17 mouse cellular contexts compared by ENCODE assay signal in the genomic region with DNA sequence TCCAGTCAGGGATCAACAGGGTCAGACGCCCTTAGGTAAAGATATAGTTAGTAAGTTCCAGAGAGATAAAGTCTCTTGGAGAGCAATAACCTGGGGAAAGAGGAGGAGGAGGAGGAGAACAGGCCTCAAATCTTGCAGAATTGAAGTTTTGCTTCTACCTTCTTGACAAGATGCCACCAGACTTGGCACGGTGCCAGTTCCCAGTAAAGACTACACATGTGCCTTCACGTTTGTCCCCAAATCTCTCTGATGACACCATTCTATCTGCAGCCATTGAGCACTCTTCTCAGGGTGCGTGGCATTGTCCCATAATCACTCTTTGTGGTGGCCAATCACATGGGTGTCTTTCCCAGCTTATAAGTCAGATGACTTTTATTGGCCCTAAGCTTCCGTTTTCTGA.
DNase-seq lines count a peak whose midpoint lies in the region; ATAC-seq lines count a peak whose summit lies in the region.
"Had no signal": no experiment of that assay in that cellular context is flagged by ENCODE, and none has a peak within 500 bp of the region (broad histone marks: within the 10 kb centered on the region; RNA-seq: fewer than 3 reads in every experiment).

No protein-coding gene starts in this region.

- no peak overlapping the region for H3K9ac ChIP-seq in hindbrain, embryonic 12.5 days
- H3K9ac ChIP-seq in hindbrain, embryonic 13.5 days: no peak overlapping the region
- H3K9ac ChIP-seq in midbrain, embryonic 13.5 days (replicated peaks): no peak overlapping the region
- H3K9ac ChIP-seq in midbrain, embryonic 16.5 days (ENCODE audit: low read depth, low read length): no peak overlapping the region
- H3K9ac ChIP-seq: embryonic facial prominence, embryonic 12.5 days; limb, embryonic 13.5 days; liver, embryonic 14.5 days had no signal

- no peak for ATAC-seq in hindbrain, embryonic 12.5 days (ENCODE audit: low FRiP score)
- ATAC-seq in hindbrain, embryonic 13.5 days (ENCODE audit: low FRiP score): no peak
- ATAC-seq in midbrain, embryonic 13.5 days: no peak
- no peak for ATAC-seq in midbrain, embryonic 16.5 days
- no peak for ATAC-seq in megakaryocyte, adult 5-6 weeks (ENCODE audit: poor library complexity, severe bottlenecking)
- ATAC-seq: CD4-positive, CD25-positive, alpha-beta regulatory T cell, adult 4 months had no signal

- peaks cover 24% of the 10 kb centered on the region for H3K4me1 ChIP-seq in hindbrain, embryonic 12.5 days
- H3K4me1 ChIP-seq in hindbrain, embryonic 13.5 days (replicated peaks): peaks cover 30% of the 10 kb centered on the region
- H3K4me1 ChIP-seq in midbrain, embryonic 13.5 days (replicated peaks): peaks cover 31% of the 10 kb centered on the region
- peaks cover 9% of the 10 kb centered on the region for H3K4me1 ChIP-seq in midbrain, embryonic 16.5 days (ENCODE audit: control insufficient read depth, insufficient read depth, low read length)

- no peak overlapping the region for H3K4me3 ChIP-seq in hindbrain, embryonic 12.5 days
- no peak overlapping the region for H3K4me3 ChIP-seq in hindbrain, embryonic 13.5 days
- no peak overlapping the region for H3K4me3 ChIP-seq in midbrain, embryonic 13.5 days (replicated peaks)
- H3K4me3 ChIP-seq in midbrain, embryonic 16.5 days (ENCODE audit: low read depth, low read length): no peak overlapping the region
- H3K4me3 ChIP-seq: embryonic facial prominence, embryonic 12.5 days; limb, embryonic 13.5 days; megakaryocyte, embryonic 14.5 days had no signal

- H3K4me2 ChIP-seq in hindbrain, embryonic 12.5 days (replicated peaks): no peak overlapping the region
- no peak overlapping the region for H3K4me2 ChIP-seq in hindbrain, embryonic 13.5 days
- no peak overlapping the region for H3K4me2 ChIP-seq in midbrain, embryonic 13.5 days (replicated peaks)
- no peak overlapping the region for H3K4me2 ChIP-seq in midbrain, embryonic 16.5 days (ENCODE audit: low read length)
- H3K4me2 ChIP-seq: embryonic facial prominence, embryonic 12.5 days; limb, embryonic 13.5 days had no signal

- H3K36me3 ChIP-seq in hindbrain, embryonic 12.5 days: no peaks in the 10 kb centered on the region
- H3K36me3 ChIP-seq in hindbrain, embryonic 13.5 days: 0 out of 2 replicates have a peak, but pooled peaks cover 4% of the 10 kb centered on the region
- H3K36me3 ChIP-seq in midbrain, embryonic 13.5 days: no peaks in the 10 kb centered on the region
- no peaks in the 10 kb centered on the region for H3K36me3 ChIP-seq in midbrain, embryonic 16.5 days (ENCODE audit: control insufficient read depth, insufficient read depth, low read length)
- H3K36me3 ChIP-seq: embryonic facial prominence, embryonic 12.5 days; G1E; limb, embryonic 13.5 days had no signal

- H3K9me3 ChIP-seq in hindbrain, embryonic 12.5 days (replicated peaks): peaks cover 10% of the 10 kb centered on the region
- peaks cover 8% of the 10 kb centered on the region; the same call in 1 of the 2 replicates for H3K9me3 ChIP-seq in hindbrain, embryonic 13.5 days
- H3K9me3 ChIP-seq in midbrain, embryonic 13.5 days: peaks cover 10% of the 10 kb centered on the region
- peaks cover 5% of the 10 kb centered on the region; the same call in 1 of the 2 replicates for H3K9me3 ChIP-seq in midbrain, embryonic 16.5 days (replicated peaks; ENCODE audit: control insufficient read depth, low read length, poor library complexity, severe bottlenecking)
- H3K9me3 ChIP-seq: embryonic facial prominence, embryonic 12.5 days had no signal

- WGBS in hindbrain, embryonic 12.5 days: 82% methylated on average over 5 of the region's 5 CpGs
- 85% methylated on average over 5 of the region's 5 CpGs for WGBS in hindbrain, embryonic 13.5 days
- WGBS in midbrain, embryonic 13.5 days: 86% methylated on average over 5 of the region's 5 CpGs
- 83% methylated on average over 5 of the region's 5 CpGs for WGBS in midbrain, embryonic 16.5 days

- H3K27me3 ChIP-seq in hindbrain, embryonic 12.5 days: no peaks in the 10 kb centered on the region
- no peaks in the 10 kb centered on the region for H3K27me3 ChIP-seq in hindbrain, embryonic 13.5 days
- no peaks in the 10 kb centered on the region for H3K27me3 ChIP-seq in midbrain, embryonic 13.5 days
- no peaks in the 10 kb centered on the region for H3K27me3 ChIP-seq in midbrain, embryonic 16.5 days (ENCODE audit: control insufficient read depth, insufficient read depth, low read depth, low read length)
- H3K27me3 ChIP-seq: embryonic facial prominence, embryonic 12.5 days; limb, embryonic 13.5 days had no signal

- DNase-seq in adrenal gland, postnatal 10 days: peak; percentile 44
- no peak for DNase-seq in adrenal gland, postnatal 4 days (ENCODE audit: low spot score in 2 of 2)
- peak; percentile 33 for DNase-seq in cerebellum, adult 9-10 months
- DNase-seq: forebrain, postnatal 0 days; kidney, adult 9 months; thymus, postnatal 4 days had no signal

- 0 out of 2 replicates have a peak overlapping the region, but pooled peaks have one; percentile 58 for H3K27ac ChIP-seq in hindbrain, embryonic 12.5 days
- no peak overlapping the region for H3K27ac ChIP-seq in hindbrain, embryonic 13.5 days
- H3K27ac ChIP-seq in midbrain, embryonic 13.5 days: peak overlapping the region; percentile 9; the same call in 1 of the 2 replicates
- H3K27ac ChIP-seq in midbrain, embryonic 16.5 days (ENCODE audit: low read length): no peak overlapping the region
- H3K27ac ChIP-seq: embryonic facial prominence, embryonic 12.5 days; limb, embryonic 13.5 days; liver, embryonic 14.5 days had no signal

Comparison
In these comparisons a context has a peak if more than half of its experiments do, and no peak if none do; other contexts are left out.
1. DNase-seq: peak in adrenal gland, postnatal 10 days (single experiment) and cerebellum, adult 9-10 months (single experiment); none in adrenal gland, postnatal 4 days (0 of 2).
2. H3K27ac ChIP-seq: peak in hindbrain, embryonic 12.5 days (single experiment) and midbrain, embryonic 13.5 days (single experiment); none in hindbrain, embryonic 13.5 days (single experiment) and midbrain, embryonic 16.5 days (single experiment).